Comparison of ENCODE assay signal across 15 mouse cellular contexts in genomic region chr5:106454411-106455105, GRCm38 (mm10). TPM values are rescaled to one million over a fixed set of nuclear protein-coding genes. Genes with fewer than 3 reads are reported as not detected.
DNase-seq lines count a peak whose midpoint lies in the region; ATAC-seq lines count a peak whose summit lies in the region.
"Had no signal": no experiment of that assay in that cellular context is flagged by ENCODE, and none has a peak within 500 bp of the region (broad histone marks: within the 10 kb centered on the region; RNA-seq: fewer than 3 reads in every experiment).

No protein-coding gene starts in this region.

- peaks cover 100% of the 10 kb centered on the region for H3K27me3 ChIP-seq in hindbrain, embryonic 10.5 days (ENCODE audit: insufficient read depth, poor library complexity, severe bottlenecking)
- H3K27me3 ChIP-seq in midbrain, embryonic 14.5 days (ENCODE audit: control insufficient read depth, insufficient read depth, low read length): peaks cover 74% of the 10 kb centered on the region

- H3K4me2 ChIP-seq in midbrain, embryonic 14.5 days (ENCODE audit: low read length): peak overlapping the region; percentile 59

- H3K9me3 ChIP-seq in hindbrain, embryonic 10.5 days: no peaks in the 10 kb centered on the region
- no peaks in the 10 kb centered on the region for H3K9me3 ChIP-seq in midbrain, embryonic 14.5 days (ENCODE audit: control insufficient read depth, low read length)
- H3K9me3 ChIP-seq: embryonic facial prominence, embryonic 15.5 days; heart, embryonic 15.5 days had no signal

- H3K4me1 ChIP-seq in hindbrain, embryonic 10.5 days (replicated peaks): peaks cover 45% of the 10 kb centered on the region
- H3K4me1 ChIP-seq in midbrain, embryonic 14.5 days (ENCODE audit: control insufficient read depth, insufficient read depth, low read length): 0 out of 2 replicates have a peak, but pooled peaks cover 5% of the 10 kb centered on the region

- no peak overlapping the region for H3K27ac ChIP-seq in hindbrain, embryonic 10.5 days
- peak overlapping the region; percentile 90 for H3K27ac ChIP-seq in midbrain, embryonic 14.5 days (replicated peaks; ENCODE audit: low read depth, low read length)
- H3K27ac ChIP-seq: embryonic facial prominence, embryonic 15.5 days; gastrocnemius, adult 2 months; heart, embryonic 15.5 days; liver, embryonic 14.5 days had no signal

- H3K4me3 ChIP-seq in hindbrain, embryonic 10.5 days: peak overlapping the region; percentile 38; the same call in 1 of the 2 replicates
- peak overlapping the region; percentile 50 for H3K4me3 ChIP-seq in midbrain, embryonic 14.5 days (replicated peaks; ENCODE audit: low read depth, low read length)

- DNase-seq in ES-CJ7 (ENCODE audit: low read depth, low spot score): peak; percentile 21
- peak; percentile 72 to 74 for DNase-seq in cerebellum, postnatal 10 days
- peak; percentile 41 for DNase-seq in hindbrain, embryonic 10.5 days (ENCODE audit: low spot score)
- DNase-seq in midbrain, embryonic 14.5 days: no peak
- no peak for DNase-seq in thymus, postnatal 25 days
- no peak for DNase-seq in c-Kit-positive CD71-positive TER-119-positive erythroid progenitor cells, embryonic 14.5 days (ENCODE audit: low spot score)
- no peak for DNase-seq in gastrocnemius, postnatal 4 days (ENCODE audit: low spot score in 2 of 2)
- DNase-seq in right cerebral cortex, postnatal 36 days (ENCODE audit: low spot score in 2 of 2): no peak
- DNase-seq: gastrocnemius, adult 2 months; kidney, adult 11 months; layer of hippocampus, postnatal 36 days had no signal

- ATAC-seq in midbrain, embryonic 14.5 days (ENCODE audit: low FRiP score, low TSS enrichment): no peak

- H3K36me3 ChIP-seq in hindbrain, embryonic 10.5 days: no peaks in the 10 kb centered on the region
- H3K36me3 ChIP-seq in midbrain, embryonic 14.5 days (ENCODE audit: control insufficient read depth, insufficient read depth, low read length): no peaks in the 10 kb centered on the region
- H3K36me3 ChIP-seq: embryonic facial prominence, embryonic 15.5 days; heart, embryonic 15.5 days had no signal

- WGBS in hindbrain, embryonic 10.5 days: 2% methylated on average over 9 of the region's 9 CpGs
- 2% methylated on average over 9 of the region's 9 CpGs for WGBS in midbrain, embryonic 14.5 days

- peak overlapping the region; percentile 71 for H3K9ac ChIP-seq in midbrain, embryonic 14.5 days (replicated peaks; ENCODE audit: low read length)
- H3K9ac ChIP-seq: embryonic facial prominence, embryonic 15.5 days; heart, embryonic 15.5 days; liver, embryonic 14.5 days had no signal

RNA-seq across cellular contexts. Expression of gene Barhl2, which starts 3.4 kb away (rescaled TPM):
- polyA plus RNA-seq in hindbrain, embryonic 10.5 days (2016; fragmentation: Nextera tagmentation; extraction: Ambion mirVana): 1.1 and 1.4 TPM in 2 replicates
- 12.2 and 14.4 TPM in 2 replicates for polyA plus RNA-seq in midbrain, embryonic 14.5 days (2014; fragmentation: Nextera tagmentation; extraction: Ambion mirVana)
- not detected for total RNA-seq in gastrocnemius, postnatal 4 days (2021)
- total RNA-seq: gastrocnemius, adult 2 months had no signal
- polyA plus RNA-seq: C2C12; embryonic facial prominence, embryonic 15.5 days; heart, embryonic 15.5 days had no signal

Comparison
In these comparisons a context has a peak if more than half of its experiments do, and no peak if none do; other contexts are left out.
1. DNase-seq: peak in ES-CJ7 (single experiment), cerebellum, postnatal 10 days (2 of 2) and hindbrain, embryonic 10.5 days (single experiment); none in midbrain, embryonic 14.5 days (single experiment), thymus, postnatal 25 days (single experiment), c-Kit-positive CD71-positive TER-119-positive erythroid progenitor cells, embryonic 14.5 days (single experiment), gastrocnemius, postnatal 4 days (0 of 2) and right cerebral cortex, postnatal 36 days (0 of 2).